Mouse (Mus musculus): ENCODE data around the gene Rhof. TPM values are rescaled to one million over a fixed set of nuclear protein-coding genes. Genes with fewer than 3 reads are reported as not detected.

Rhof gene
- polyA plus RNA-seq, 1 experiment from 2014 or later, result 12.2 TPM

DNA sequence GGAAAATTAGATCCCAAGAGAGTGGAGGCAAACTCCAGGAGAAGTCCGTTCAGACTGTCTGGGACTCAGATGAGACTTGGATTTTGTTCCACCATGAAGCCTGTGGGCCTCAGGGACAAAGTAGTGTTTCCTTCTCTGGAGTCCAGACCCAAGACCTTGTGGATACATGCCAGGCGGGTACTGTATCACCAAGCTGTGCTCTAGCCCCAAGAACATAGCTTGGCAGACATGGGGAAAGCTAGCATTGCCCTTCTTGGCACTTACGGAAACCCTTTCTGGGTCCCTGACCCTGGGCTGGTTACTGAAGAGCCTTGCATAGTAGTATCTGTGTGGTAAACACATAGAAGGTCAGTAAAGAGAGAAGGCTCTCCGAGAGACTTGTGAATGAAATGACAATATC lies 27.0 kb upstream of the Rhof start:
- peaks cover 70% of the 10 kb centered on the region for H3K36me3 ChIP-seq (replicated peaks)
- no peak for ATAC-seq (replicated peaks)
- no peak overlapping the region for H3K4me2 ChIP-seq
- H3K27me3 ChIP-seq (replicated peaks), result no peaks in the 10 kb centered on the region
- no peaks in the 10 kb centered on the region for H3K9me3 ChIP-seq
- no peaks in the 10 kb centered on the region for H3K4me1 ChIP-seq
- 90% methylated on average over 4 of the region's 4 CpGs for WGBS
- H3K27ac ChIP-seq, result no peak overlapping the region
- no peak overlapping the region for H3K9ac ChIP-seq
- no peak overlapping the region for H3K4me3 ChIP-seq

- no peaks in the 10 kb centered on the region for H3K4me1 ChIP-seq
- no peak for ATAC-seq (replicated peaks)
- WGBS, result 94% methylated on average over 4 of the region's 4 CpGs
- H3K27me3 ChIP-seq (replicated peaks), result no peaks in the 10 kb centered on the region
- no peak overlapping the region for H3K4me2 ChIP-seq
- no peak overlapping the region for H3K4me3 ChIP-seq
- H3K9me3 ChIP-seq, result no peaks in the 10 kb centered on the region
- no peak overlapping the region for H3K9ac ChIP-seq
- no peak overlapping the region for H3K27ac ChIP-seq
- peaks cover 64% of the 10 kb centered on the region for H3K36me3 ChIP-seq (replicated peaks)
These were observed 25.5 kb upstream of the Rhof start for GRCm38 (mm10) chr5:123157972-123158371.

DNA sequence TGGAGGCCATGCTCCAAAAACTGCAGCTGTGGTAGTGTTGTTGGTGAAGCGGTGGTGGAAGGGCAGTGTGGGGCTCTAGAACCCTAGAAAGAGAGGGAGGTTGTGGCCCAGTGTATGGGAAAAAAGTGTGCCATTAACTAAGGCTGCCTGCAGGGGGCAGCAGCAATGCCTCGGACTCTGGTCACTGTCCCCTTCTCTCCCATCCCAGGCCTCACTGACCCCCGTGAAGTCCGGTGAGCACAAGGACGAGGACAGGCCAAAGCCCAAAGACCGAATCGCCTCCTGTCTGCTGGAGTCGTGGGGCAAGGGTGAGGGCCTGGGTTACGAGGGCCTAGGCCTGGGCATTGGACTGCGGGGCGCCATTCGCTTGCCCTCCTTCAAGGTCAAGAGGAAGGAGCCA lies 24.3 kb upstream of the Rhof start:
- Histone ChIP-seq H3K4me2 (no peak overlapping the region), H3K4me1 (no peaks in the 10 kb centered on the region), H3K9ac (no peak overlapping the region), H3K9me3 (no peaks in the 10 kb centered on the region), H3K4me3 (no peak overlapping the region), H3K36me3 (replicated peaks) (peaks cover 65% of the 10 kb centered on the region), H3K27ac (no peak overlapping the region), H3K27me3 (replicated peaks) (no peaks in the 10 kb centered on the region)
- no peak for ATAC-seq (replicated peaks)
- WGBS, result 87% methylated on average over 12 of the region's 12 CpGs

GRCm38 (mm10) chr5:123155425-123155824 lies 22.9 kb upstream of the Rhof start:
- no peak overlapping the region for H3K4me2 ChIP-seq
- peaks cover 53% of the 10 kb centered on the region for H3K36me3 ChIP-seq (replicated peaks)
- peak; percentile 35; the same call in 1 of the 2 replicates for ATAC-seq (replicated peaks)
- no peaks in the 10 kb centered on the region for H3K27me3 ChIP-seq (replicated peaks)
- 52% methylated on average over 7 of the region's 7 CpGs for WGBS
- H3K4me1 ChIP-seq, result peaks cover 13% of the 10 kb centered on the region
- no peak overlapping the region for H3K9ac ChIP-seq
- no peak overlapping the region for H3K27ac ChIP-seq
- H3K9me3 ChIP-seq, result no peaks in the 10 kb centered on the region
- no peak overlapping the region for H3K4me3 ChIP-seq

DNA sequence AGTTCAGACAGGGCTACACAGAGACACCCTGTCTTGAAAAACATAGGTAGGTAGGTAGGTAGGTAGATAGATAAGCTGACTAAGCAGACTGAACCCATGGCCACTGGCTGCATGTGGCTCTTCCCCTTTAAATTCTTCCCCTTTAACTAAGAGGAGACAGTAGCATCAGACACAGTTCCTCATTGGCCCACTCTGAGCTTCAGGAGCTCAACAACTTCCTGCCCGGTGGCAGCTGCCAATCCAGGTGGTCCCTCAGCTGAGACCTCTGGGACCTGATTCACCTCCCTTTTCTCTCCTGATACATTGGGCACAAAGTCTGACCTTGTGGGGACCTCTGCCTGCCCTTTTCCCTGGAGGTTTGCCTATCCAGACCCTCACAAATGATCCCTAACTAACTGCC lies 20.4 kb upstream of the Rhof start:
- Histone ChIP-seq H3K4me2 (no peak overlapping the region), H3K9ac (no peak overlapping the region), H3K4me1 (peaks cover 38% of the 10 kb centered on the region), H3K9me3 (no peaks in the 10 kb centered on the region), H3K27me3 (replicated peaks) (no peaks in the 10 kb centered on the region), H3K36me3 (replicated peaks) (peaks cover 39% of the 10 kb centered on the region), H3K4me3 (no peak overlapping the region), H3K27ac (no peak overlapping the region)
- 95% methylated on average over 1 of the region's 1 CpGs for WGBS
- ATAC-seq (replicated peaks), result no peak

- no peak overlapping the region for H3K27ac ChIP-seq
- H3K9me3 ChIP-seq, result no peaks in the 10 kb centered on the region
- H3K4me3 ChIP-seq, result no peak overlapping the region
- H3K27me3 ChIP-seq (replicated peaks), result no peaks in the 10 kb centered on the region
- 0 out of 2 replicates have a peak overlapping the region, but pooled peaks have one; percentile 58 for H3K4me2 ChIP-seq
- 92% methylated on average over 19 of the region's 19 CpGs for WGBS
- H3K36me3 ChIP-seq (replicated peaks), result peaks cover 35% of the 10 kb centered on the region
- H3K9ac ChIP-seq, result no peak overlapping the region
- peaks cover 41% of the 10 kb centered on the region for H3K4me1 ChIP-seq
- no peak for ATAC-seq (replicated peaks)
These were observed 19.3 kb upstream of the Rhof start for GRCm38 (mm10) chr5:123151707-123152362.

GRCm38 (mm10) chr5:123151077-123151476 lies 18.6 kb upstream of the Rhof start:
- H3K4me3 ChIP-seq, result peak overlapping the region; percentile 39
- peak overlapping the region; percentile 20; the same call in 1 of the 2 replicates for H3K9ac ChIP-seq
- 39% methylated on average over 7 of the region's 7 CpGs for WGBS
- ATAC-seq (replicated peaks), result no peak; the same call in 1 of the 2 replicates
- H3K36me3 ChIP-seq (replicated peaks), result peaks cover 35% of the 10 kb centered on the region
- H3K27me3 ChIP-seq (replicated peaks), result no peaks in the 10 kb centered on the region
- peak overlapping the region; percentile 58 for H3K4me2 ChIP-seq
- H3K4me1 ChIP-seq, result peaks cover 47% of the 10 kb centered on the region
- H3K9me3 ChIP-seq, result no peaks in the 10 kb centered on the region
- peak overlapping the region; percentile 22; the same call in 1 of the 2 replicates for H3K27ac ChIP-seq

DNA sequence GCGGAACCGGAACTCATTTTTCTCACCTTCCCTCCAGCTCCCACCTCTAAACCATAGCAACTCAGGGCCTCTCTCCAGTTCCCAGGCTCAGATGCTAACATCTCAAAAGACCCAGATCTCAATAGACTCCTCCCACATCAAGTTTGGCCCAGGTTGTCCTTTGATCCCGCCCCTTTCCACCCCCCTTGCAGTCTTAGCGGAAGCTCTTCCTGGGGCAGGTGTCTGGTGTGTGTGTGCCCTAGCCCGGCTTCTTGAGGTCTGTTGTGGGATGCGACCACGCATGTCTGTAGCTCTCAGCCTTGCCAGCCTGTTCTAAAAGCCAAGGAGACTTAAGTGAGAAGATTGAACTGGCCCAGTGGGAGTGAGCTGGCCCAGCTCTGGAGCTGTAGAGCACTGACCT lies 18.1 kb upstream of the Rhof start:
- peak overlapping the region; percentile 22; the same call in 1 of the 2 replicates for H3K27ac ChIP-seq
- H3K9me3 ChIP-seq, result no peaks in the 10 kb centered on the region
- no peaks in the 10 kb centered on the region for H3K27me3 ChIP-seq (replicated peaks)
- 44% methylated on average over 7 of the region's 7 CpGs for WGBS
- H3K9ac ChIP-seq, result peak overlapping the region; percentile 20
- H3K4me1 ChIP-seq, result peaks cover 51% of the 10 kb centered on the region
- H3K4me2 ChIP-seq, result peak overlapping the region; percentile 58
- H3K4me3 ChIP-seq, result peak overlapping the region; percentile 39
- peaks cover 35% of the 10 kb centered on the region for H3K36me3 ChIP-seq (replicated peaks)
- ATAC-seq (replicated peaks), result no peak

DNA sequence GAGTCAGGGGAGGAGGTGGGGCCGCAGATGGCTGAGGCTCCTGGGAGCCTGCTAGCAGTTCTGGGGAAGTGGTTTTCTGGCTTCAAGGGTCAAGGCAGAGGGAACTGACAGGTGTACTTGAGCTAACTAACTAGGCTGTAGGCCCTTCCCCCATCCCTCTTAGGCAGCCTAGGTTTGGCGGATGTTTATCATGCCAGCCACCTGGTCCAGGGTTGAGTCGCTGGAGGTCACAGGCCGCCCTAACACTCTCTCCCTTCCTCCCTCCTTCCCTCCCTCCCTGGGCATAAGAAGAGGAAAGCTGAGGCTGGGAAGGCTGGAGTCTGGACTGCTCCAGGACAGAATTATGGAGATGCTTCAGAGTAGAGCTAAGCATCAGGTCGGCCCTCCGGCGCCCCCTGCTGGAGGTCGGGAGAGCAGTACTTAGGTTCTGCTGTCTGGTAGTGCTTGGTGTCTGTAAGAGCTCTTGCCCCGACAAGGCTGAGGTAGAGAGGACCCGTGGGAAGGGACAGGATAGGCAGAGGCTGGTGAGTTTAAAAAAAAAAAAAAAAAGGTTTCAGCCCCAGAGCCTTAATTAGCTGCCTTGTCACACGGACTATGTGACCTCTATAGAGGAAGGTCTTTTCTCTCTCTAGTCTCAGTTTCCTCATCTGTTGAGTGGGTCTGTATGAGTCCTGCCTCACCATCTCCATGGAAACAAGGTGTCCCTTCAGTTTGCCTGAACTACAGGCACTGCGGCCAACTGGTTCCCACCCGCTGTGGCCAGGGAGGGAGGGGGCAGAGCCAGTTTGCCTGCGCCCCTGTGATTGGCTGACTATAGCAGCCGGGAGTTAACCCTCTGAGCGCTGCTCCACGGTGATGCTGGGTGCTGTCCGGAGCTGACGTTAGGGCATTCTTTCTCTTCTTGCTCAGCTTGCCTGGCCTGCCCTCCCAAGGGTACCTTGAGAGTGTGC lies 17.2 kb upstream of the Rhof start:
- peak overlapping the region; percentile 39 for H3K4me3 ChIP-seq
- peak; percentile 81 for ATAC-seq (replicated peaks)
- H3K4me2 ChIP-seq, result peak overlapping the region; percentile 58
- H3K9ac ChIP-seq, result peak overlapping the region; percentile 23; the same call in 1 of the 2 replicates
- peaks cover 61% of the 10 kb centered on the region for H3K4me1 ChIP-seq
- H3K27me3 ChIP-seq (replicated peaks), result no peaks in the 10 kb centered on the region
- 8% methylated on average over 19 of the region's 19 CpGs for WGBS
- no peaks in the 10 kb centered on the region for H3K9me3 ChIP-seq
- H3K36me3 ChIP-seq (replicated peaks), result peaks cover 35% of the 10 kb centered on the region
- 0 out of 2 replicates have a peak overlapping the region, but pooled peaks have one; percentile 23 for H3K27ac ChIP-seq

DNA sequence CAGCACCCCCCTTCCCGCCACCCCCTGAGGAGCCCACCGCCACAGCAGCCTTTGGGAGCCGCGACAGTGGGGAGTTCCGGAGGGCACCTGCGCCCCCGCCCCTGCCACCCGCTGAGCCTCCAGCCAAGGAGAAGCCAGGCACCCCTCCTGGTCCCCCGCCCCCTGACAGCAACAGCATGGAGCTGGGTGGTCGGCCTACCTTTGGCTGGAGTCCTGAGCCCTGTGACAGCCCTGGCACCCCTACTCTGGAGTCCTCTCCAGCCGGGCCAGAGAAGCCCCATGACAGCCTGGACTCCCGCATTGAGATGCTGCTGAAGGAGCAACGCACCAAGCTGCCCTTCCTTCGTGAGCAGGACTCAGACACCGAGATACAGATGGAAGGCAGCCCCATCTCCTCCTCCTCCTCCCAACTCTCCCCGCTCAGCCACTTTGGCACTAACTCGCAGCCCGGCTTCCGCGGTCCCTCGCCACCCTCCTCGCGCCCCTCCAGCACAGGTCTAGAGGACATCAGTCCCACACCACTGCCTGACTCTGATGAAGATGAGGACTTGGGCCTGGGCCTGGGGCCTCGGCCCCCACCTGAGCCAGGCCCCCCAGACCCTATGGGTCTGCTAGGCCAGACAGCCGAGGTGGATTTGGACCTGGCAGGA lies 15.7 kb upstream of the Rhof start:
- 81% methylated on average over 25 of the region's 25 CpGs for WGBS
- Histone ChIP-seq H3K27ac (no peak overlapping the region), H3K9ac (peak overlapping the region; percentile 23; the same call in 1 of the 2 replicates), H3K4me3 (no peak overlapping the region), H3K4me1 (peaks cover 75% of the 10 kb centered on the region), H3K4me2 (no peak overlapping the region), H3K9me3 (no peaks in the 10 kb centered on the region), H3K36me3 (replicated peaks) (peaks cover 27% of the 10 kb centered on the region), H3K27me3 (replicated peaks) (no peaks in the 10 kb centered on the region)
- no peak for ATAC-seq (replicated peaks)

GRCm38 (mm10) chr5:123147569-123147968 lies 15.1 kb upstream of the Rhof start:
- peaks cover 75% of the 10 kb centered on the region for H3K4me1 ChIP-seq
- WGBS, result 86% methylated on average over 17 of the region's 17 CpGs
- H3K9ac ChIP-seq, result no peak overlapping the region
- ATAC-seq (replicated peaks), result no peak
- no peak overlapping the region for H3K4me2 ChIP-seq
- no peaks in the 10 kb centered on the region for H3K9me3 ChIP-seq
- H3K4me3 ChIP-seq, result no peak overlapping the region
- no peaks in the 10 kb centered on the region for H3K27me3 ChIP-seq (replicated peaks)
- peaks cover 20% of the 10 kb centered on the region for H3K36me3 ChIP-seq (replicated peaks)
- no peak overlapping the region for H3K27ac ChIP-seq

GRCm38 (mm10) chr5:123146357-123146756 lies 13.9 kb upstream of the Rhof start:
- Histone ChIP-seq H3K4me1 (peaks cover 71% of the 10 kb centered on the region), H3K27me3 (replicated peaks) (no peaks in the 10 kb centered on the region), H3K4me3 (no peak overlapping the region), H3K4me2 (0 out of 2 replicates have a peak overlapping the region, but pooled peaks have one; percentile 5), H3K9ac (no peak overlapping the region), H3K27ac (no peak overlapping the region), H3K9me3 (no peaks in the 10 kb centered on the region), H3K36me3 (replicated peaks) (peaks cover 14% of the 10 kb centered on the region)
- 78% methylated on average over 11 of the region's 11 CpGs for WGBS
- no peak for ATAC-seq (replicated peaks)
